Mouse (Mus musculus) cerebellum, adult 2 months (tissue): ENCODE data around the gene Epsti1.

Experiments used
- CTCF ChIP-seq: fragments of 200-500 bp; IDR thresholded peaks from 2 replicates; pipeline ENCODE4 v1.5.1; 2011; ENCODE audit warnings: low read depth, mild to moderate bottlenecking, control low read depth, low read length, moderate library complexity, borderline replicate concordance; ENCODE audit not compliant: insufficient read depth
- POLR2A ChIP-seq: fragments of 200-500 bp; IDR thresholded peaks from 2 replicates; pipeline ENCODE4 v1.6.1; 2011; ENCODE audit warnings: low read length, control low read depth, borderline replicate concordance; ENCODE audit not compliant: insufficient read depth

- no peak for TF ChIP-seq CTCF
- TF ChIP-seq POLR2A: no peak
These were observed 77.5 kb downstream of the Epsti1 start for GRCm38 (mm10) chr14:77981516-77981915.
